Mouse (Mus musculus) adrenal gland, adult 2 months (tissue): ENCODE measurements at regions not wholly inside any gene's neighbourhood (a gene's known extent, or its start where the extent isn't known, plus 50 kb on each side); places are given as distances from the start of the nearest gene placed in this dataset.

Source experiments
- DNase-seq: peaks from one replicate; pipeline ENCODE4 v3.0.0; 2021

DNA sequence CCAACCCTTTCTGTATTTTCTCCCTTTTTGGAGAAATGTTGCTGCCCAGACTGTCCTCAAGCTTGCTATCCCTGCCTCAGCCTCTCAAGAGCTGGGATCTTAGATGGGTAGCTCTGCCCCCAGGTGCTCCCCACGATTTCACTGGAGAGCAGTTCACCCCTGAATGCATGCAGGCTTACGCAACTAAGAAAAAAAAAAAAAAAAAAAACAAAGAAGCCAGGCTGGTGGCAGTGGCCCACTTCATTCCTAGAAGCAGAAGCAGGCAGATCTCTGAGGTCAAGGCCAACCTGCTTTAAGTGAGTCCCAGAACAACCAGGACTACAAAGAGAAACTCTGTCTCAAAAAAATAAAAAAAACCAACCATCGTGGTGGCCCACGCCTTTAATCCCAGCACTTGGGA is 51.2 kb upstream of the Fbxo11 start:
- no peak for DNase-seq

DNA sequence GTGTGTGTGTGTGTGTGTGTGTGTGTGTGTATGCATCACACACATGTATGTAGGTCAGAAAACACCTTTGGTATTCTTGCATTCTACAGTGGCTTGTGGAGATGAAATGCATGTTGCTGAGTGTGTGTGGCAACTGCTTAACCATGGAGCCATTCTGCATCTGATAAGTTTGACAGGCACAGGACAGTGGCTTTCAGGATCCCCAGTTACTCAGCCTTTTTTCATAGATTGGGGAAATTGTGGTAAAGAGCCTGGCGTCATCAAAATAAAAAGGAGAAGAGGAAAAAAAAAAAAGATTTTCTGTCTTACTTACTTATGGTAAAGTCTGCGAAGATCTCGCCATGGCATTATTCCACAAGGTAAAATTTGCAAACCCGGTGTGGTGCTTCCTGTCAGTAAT is 53.6 kb upstream of the Fbxo11 start:
- no peak for DNase-seq

GRCm38 (mm10) chr17:88123711-88124110 is 58.6 kb upstream of the Fbxo11 start:
- DNase-seq: no peak

- DNase-seq: no peak
These were observed 62.0 kb upstream of the Fbxo11 start for GRCm38 (mm10) chr17:88127126-88127525.

DNA sequence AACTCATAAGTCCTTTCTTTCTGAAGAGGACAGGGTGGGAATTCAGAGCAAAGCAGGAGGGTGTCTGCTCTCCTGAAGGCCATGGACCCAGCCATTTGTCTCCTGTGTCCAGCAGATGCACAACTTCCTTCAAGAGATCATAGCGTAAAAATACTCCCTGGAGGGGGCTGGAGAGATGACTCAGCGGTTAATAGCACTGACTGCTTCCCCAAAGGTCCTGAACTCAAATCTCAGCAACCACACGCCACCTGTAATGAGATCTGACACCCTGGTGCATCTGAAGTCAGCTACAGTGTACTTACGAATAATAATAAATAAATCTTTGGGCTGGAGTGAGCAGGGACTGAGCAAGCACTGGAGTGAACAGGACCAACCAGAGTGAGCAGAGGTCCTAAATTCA is 66.2 kb upstream of the Fbxo11 start:
- peak; percentile 16 for DNase-seq

DNA sequence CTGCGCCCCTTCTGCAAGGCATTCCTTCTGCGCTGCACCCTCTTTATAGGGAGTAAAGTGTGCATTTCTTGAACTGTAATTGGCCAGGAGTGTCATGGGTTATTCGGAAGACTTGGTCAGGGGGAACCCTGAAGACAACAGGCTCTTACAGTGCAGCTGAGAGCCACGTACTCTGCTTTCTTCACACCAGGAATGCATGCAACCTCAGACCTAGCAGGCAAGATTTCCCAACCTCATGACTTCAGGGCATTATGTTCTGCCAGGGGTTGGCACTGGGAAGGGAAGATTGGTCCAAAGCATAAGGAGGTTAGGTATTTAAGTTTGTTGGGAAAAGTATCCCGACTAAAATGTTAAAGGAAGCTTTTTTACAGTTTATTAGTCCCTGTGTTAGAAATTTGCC is 66.9 kb upstream of the Fbxo11 start:
- DNase-seq: peak; percentile 39

DNA sequence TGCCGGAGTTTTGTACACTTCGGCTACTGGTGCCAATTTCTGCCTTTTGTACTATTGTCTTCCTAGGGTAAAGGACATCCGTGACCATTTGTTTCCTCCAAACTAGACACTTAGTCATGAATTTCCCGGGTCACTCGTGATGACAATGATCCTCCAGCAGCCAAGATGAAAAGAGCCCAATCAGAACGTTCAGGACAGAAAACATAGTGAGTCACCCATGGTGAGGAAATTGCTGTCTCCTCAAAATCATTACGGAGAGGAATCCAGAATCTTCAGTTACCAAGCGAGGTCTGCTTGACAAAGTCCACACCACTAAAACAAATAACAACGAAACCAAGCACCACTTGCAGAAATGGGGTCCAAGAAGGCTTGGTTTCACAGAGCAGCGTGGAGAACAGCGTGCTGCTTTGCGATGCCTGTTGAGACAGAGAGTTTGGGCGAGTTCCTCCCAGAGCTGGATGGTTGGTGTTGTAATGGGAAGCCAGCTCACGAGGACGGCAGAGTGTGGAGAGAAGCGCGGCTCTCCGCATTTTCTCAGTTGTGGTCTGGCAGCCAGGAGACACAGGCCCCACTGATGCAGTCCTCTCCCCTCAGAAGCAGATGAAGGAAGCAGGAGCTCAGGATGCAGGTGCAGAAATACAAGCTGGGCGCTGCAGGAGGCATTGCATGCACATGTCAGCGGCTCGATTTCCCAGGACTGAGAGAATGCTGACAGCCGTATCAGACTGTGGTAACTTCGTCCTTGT is 67.7 kb upstream of the Fbxo11 start:
- peak; percentile 66 for DNase-seq

DNA sequence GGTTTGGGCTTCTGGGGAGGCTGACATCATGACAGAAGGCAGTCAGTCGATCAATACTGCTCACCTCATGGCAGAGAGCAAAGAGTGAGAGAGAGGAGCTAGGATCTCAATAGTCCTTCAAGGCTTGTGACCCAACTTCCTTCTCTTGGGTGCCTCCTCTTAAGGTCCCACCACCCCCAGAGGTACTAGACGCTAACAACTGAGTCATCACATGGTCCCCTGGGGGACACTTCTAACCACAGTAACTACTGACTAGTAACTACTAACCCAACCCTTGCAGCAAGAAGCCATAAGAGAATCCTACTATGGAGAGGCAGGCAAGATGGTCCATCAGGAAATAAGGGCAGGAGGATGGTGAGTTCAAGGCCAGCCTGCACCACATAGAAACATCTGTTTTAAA is 69.5 kb upstream of the Fbxo11 start:
- no peak for DNase-seq

DNA sequence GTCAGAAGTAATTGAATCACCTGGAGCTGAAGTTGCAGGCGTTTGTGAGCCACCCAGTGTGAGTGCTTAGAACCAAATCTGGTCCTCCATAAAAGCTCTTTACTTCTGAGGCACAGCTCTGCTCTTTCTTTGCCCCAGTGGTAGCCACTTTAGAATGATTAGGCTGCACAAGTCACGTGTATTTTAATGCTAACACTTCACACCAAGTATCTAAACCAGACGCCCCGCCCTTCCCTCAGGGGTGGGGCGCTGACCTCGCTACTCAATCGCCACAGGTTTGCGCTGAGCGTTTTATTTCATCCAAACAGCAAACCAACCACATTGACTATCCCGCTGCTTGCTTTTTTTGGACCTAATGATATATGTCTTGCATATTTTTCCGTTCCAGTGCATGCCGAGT is 76.4 kb upstream of the Fbxo11 start:
- DNase-seq: no peak

- no peak for DNase-seq
These were observed 76.9 kb upstream of the Fbxo11 start for GRCm38 (mm10) chr17:88142003-88142402.

GRCm38 (mm10) chr17:88142809-88143208 is 77.7 kb upstream of the Fbxo11 start:
- DNase-seq: no peak

DNA sequence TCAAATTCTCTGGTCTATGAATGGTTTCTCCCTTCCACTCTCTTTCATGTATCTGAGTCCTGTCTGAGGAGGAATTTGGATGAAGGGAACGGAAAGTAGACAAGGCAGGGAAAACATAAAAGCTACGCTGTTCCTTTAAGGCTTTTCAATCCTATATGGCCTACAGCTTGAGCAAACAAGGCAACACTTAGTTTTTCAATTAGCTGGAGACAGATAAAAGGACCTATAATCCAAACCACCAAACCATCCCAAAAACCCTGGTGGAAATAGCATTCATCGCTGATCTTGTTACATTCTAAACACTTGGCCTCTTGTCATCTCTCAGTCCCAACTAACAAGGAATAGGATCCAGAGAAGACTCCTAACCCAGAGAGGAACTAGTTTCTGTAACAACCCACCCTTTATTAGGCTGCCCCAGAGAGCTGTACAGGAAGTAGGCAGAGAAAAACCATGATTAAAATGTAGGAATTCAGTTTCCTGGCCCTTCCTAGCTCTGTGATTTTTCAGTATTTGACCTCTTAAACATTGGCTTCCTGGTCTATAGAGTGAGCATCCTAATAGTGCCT is 78.4 kb upstream of the Fbxo11 start:
- no peak for DNase-seq

DNA sequence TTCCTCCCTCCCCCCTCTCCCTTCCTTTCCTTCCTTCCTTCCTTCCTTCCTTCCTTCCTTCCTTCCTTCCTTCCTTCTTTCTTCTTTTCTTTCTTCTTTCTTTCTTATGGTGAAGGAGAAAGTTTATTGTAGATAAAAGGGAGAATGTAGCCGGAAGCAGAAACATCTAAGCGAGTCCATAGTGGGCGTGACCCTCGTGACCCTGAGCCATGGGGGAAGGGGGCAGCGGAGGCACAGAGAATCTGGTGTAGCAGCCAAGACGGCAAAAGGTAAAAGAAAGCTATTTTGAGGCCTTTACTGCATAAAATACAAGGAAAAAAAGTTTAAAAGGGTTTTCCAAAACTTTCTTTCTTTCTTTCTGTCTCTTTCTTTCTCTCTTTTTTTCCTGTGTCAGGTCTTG is 93.5 kb upstream of the Fbxo11 start:
- DNase-seq: no peak

DNA sequence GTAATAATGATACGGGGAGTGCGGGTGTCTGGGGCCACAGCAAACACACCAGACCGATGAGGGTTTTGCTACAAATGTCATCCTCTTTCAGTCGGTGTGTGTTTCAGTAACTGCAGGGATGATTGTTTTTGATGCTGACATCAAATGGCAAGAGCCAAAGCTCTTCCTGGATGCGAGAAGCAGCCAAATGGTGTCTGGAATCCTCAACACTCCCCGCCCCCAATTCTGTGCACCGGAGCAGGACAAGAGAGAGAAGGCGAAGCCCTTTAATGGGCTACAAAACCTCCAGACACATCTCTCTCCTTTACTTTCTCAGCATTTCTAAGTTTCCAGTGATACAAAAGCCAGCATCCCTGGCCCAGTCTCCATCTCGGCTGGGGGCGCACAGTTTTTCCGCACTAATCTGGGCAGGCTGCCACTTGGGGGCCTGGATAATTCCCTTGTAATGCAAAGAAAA is 94.1 kb upstream of the Fbxo11 start:
- DNase-seq: no peak

GRCm38 (mm10) chr17:88159851-88160676 is 95.0 kb upstream of the Fbxo11 start:
- DNase-seq: no peak

DNA sequence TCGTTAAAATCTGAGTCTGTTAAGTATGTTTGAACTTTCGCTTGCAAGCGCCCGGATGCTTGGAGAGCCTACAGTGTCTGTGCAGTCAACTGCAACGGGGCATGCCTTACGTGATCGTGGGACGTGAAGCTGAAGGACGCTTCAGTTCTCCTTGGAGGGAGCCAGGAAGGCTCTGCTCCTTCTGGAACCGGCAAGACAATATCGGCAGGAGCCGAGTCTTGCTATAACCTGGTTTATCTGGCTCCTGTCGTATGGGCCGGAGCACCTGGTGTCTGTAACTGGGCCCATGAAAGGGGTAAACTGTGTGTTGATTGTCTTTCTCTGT is 95.5 kb upstream of the Fbxo11 start:
- DNase-seq: no peak

DNA sequence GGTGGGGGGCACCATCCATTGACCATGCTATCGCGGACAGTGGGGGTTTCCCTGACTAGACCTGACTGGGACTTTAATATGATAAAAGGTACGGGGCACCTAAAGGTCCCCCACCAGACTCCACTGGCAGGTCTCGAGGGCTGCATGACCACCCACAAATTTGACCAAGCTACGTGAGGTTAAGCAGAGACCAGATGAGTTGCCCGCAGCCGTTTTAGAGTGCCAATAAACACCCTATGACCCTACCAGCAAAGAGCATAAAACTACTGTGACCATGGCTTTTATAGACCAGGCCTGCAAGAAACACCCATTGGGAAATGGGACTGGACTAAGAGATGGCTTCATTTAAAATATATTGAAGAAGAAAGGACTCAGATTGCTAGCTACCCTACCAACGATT is 96.7 kb upstream of the Fbxo11 start:
- DNase-seq: no peak

- peak; percentile 11 for DNase-seq
These were observed 99.7 kb upstream of the Fbxo11 start for GRCm38 (mm10) chr17:88164805-88165204.

DNA sequence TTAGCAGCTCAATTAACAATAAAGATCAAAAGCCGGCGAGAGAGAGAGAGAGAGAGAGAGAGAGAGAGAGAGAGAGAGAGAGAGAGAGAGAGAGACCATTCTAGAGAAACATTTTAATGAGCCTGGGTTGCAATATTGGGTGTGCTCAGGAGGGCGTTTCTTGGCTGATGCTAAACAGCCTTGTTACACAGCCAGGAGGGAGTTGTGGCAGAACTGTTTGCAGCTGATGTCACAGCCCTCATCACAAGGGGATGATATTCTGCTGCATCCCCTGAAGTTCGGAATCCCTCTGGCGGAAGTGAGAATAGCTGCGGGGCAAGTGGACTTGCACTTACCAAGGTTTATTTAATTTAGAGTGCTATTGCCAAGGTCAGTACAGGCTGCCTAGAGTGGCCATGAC is 100.7 kb upstream of the Fbxo11 start:
- no peak for DNase-seq

GRCm38 (mm10) chr17:88168262-88169096 is 103.4 kb upstream of the Fbxo11 start:
- no peak for DNase-seq

DNA sequence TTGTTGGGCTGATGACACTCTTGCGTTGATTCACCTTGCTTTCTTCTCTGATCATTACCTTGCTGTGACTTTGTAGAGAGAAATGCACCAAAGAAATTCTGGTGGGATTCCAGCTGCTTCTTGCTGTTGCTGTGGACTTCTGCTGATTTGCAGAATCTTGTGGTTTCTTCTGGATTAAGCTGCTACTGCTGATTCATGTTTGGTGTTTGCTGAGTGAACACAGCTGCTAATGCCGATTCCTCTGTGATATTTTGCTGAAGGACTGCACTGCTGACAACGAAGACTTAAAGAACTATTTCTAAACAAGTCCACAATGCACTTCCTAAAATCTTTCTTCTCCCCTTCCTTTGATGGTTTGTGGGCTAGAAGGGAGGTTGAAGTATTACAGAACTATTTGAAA is 106.5 kb upstream of the Fbxo11 start:
- DNase-seq: no peak

DNA sequence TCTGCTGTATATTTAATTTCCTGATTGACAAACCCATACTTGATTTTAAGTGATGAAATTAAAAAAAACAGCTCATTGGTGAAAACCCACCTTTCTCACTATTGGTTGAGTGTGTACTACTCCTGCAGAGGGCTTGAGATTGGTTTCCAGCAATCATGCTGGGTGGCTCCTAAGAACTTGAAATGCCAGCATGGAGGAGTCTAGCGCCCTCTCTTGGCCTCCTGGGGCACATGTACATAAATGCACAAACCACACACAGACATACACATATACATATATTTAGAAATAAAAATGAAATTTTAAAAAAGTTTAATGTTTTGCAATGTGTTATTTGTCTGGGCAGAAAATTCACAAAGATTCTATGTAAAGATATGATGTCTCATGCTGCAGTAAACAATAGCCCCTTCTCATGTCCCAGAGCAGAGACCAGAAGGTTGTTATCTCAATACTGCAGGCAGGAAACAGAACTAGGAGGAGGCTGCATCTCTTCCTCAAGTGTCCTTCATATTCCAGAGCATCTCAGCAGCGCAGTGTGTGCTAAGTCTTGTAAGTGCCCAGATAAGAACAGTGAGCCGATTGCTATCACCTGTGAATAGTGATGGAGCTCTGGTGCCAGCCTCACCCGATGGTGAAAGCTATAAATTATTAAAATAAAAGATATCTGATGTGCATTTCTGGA is 108.4 kb upstream of the Fbxo11 start:
- DNase-seq: no peak
